Mouse (Mus musculus) MN1 (cell line): ENCODE measurements around the gene 2310033P09Rik.
A peak's percentile ranks its signal among the peaks of the same experiment; 100 is the strongest.
"Not testable (repeated sequence)": the region's sequence is repeated elsewhere in the genome, so short reads cannot be mapped to it uniquely, and the experiment has no call there.

Experiments used
- DNase-seq: peaks from one replicate; pipeline ENCODE4 v3.0.0-alpha.2; 2016; ENCODE audit warnings: low spot score

The 2310033P09Rik gene

GRCm38 (mm10) chr11:59201216-59202002 is 6.7 kb upstream of the 2310033P09Rik start:
- DNase-seq: no peak

GRCm38 (mm10) chr11:59202081-59202995 is 5.8 kb upstream of the 2310033P09Rik start, which contains the start of gene Mrpl55:
Mrpl55 (plus strand) TSS chr11:59202486.
- peak; percentile 95 for DNase-seq

- peak; percentile 79 for DNase-seq
Observed at GRCm38 (mm10) chr11:59209003-59209441, 901 bp downstream of the 2310033P09Rik start.

GRCm38 (mm10) chr11:59209580-59209979 is 1.5 kb downstream of the 2310033P09Rik start:
- DNase-seq: no peak

- no peak for DNase-seq
Observed at GRCm38 (mm10) chr11:59210020-59210419, 1.9 kb downstream of the 2310033P09Rik start.

- DNase-seq: not testable (repeated sequence)
Observed at GRCm38 (mm10) chr11:59211561-59211960, 3.4 kb downstream of the 2310033P09Rik start.

- DNase-seq: not testable (repeated sequence)
Observed at GRCm38 (mm10) chr11:59212320-59212719, 4.2 kb downstream of the 2310033P09Rik start.

- no peak for DNase-seq
Observed at GRCm38 (mm10) chr11:59212892-59213494, 4.9 kb downstream of the 2310033P09Rik start.

GRCm38 (mm10) chr11:59216955-59217354 is 8.8 kb downstream of the 2310033P09Rik start:
- no peak for DNase-seq

- no peak for DNase-seq
Observed at GRCm38 (mm10) chr11:59218389-59218998, 10.4 kb downstream of the 2310033P09Rik start.

GRCm38 (mm10) chr11:59219064-59219463 is 10.9 kb downstream of the 2310033P09Rik start:
- DNase-seq: no peak

GRCm38 (mm10) chr11:59221604-59222003 is 13.5 kb downstream of the 2310033P09Rik start:
- DNase-seq: no peak

- no peak for DNase-seq
Observed at GRCm38 (mm10) chr11:59222306-59222705, 14.2 kb downstream of the 2310033P09Rik start.

GRCm38 (mm10) chr11:59224025-59224424 is 15.9 kb downstream of the 2310033P09Rik start:
- DNase-seq: no peak

GRCm38 (mm10) chr11:59224470-59224869 is 16.3 kb downstream of the 2310033P09Rik start:
- no peak for DNase-seq

GRCm38 (mm10) chr11:59225167-59225566 is 17.0 kb downstream of the 2310033P09Rik start:
- no peak for DNase-seq

GRCm38 (mm10) chr11:59226251-59226650 is 18.1 kb downstream of the 2310033P09Rik start:
- DNase-seq: no peak

- peak; percentile 56 for DNase-seq
Observed at GRCm38 (mm10) chr11:59226787-59227603, 18.9 kb downstream of the 2310033P09Rik start.

GRCm38 (mm10) chr11:59227604-59228121 is 19.5 kb downstream of the 2310033P09Rik start:
- peak; percentile 86 for DNase-seq

GRCm38 (mm10) chr11:59228122-59228953 is 20.2 kb downstream of the 2310033P09Rik start, which contains the start of gene Arf1:
Arf1 (minus strand) TSS chr11:59228270.
- DNase-seq: peak; percentile 99
